Mouse (Mus musculus) kidney, adult 18-20 months (tissue): ENCODE results near the gene Ppy.

Experiments
- DNase-seq: peaks from one replicate; pipeline ENCODE4 v3.0.0; 2021

The Ppy gene

GRCm38 (mm10) chr11:102101219-102101618, at the start of gene Ppy:
Ppy (minus strand) TSS chr11:102101319.
- DNase-seq, result no peak

- no peak for DNase-seq
Observed at GRCm38 (mm10) chr11:102147213-102147989, 46.3 kb upstream of the Ppy start.

- no peak for DNase-seq
Observed at GRCm38 (mm10) chr11:102146531-102146930, 45.4 kb upstream of the Ppy start.

GRCm38 (mm10) chr11:102146005-102146404, 44.9 kb upstream of the Ppy start:
- peak; percentile 25 for DNase-seq

GRCm38 (mm10) chr11:102145471-102146001, 44.4 kb upstream of the Ppy start, which contains the start of gene Nags:
Nags (plus strand) TSS chr11:102145513.
- DNase-seq, result no peak

- no peak for DNase-seq
Observed at GRCm38 (mm10) chr11:102144957-102145470, 43.9 kb upstream of the Ppy start.

GRCm38 (mm10) chr11:102142355-102142754, 41.2 kb upstream of the Ppy start:
- peak; percentile 30 for DNase-seq

GRCm38 (mm10) chr11:102140508-102140907, 39.4 kb upstream of the Ppy start:
- peak; percentile 73 for DNase-seq

- peak; percentile 60 for DNase-seq
Observed at GRCm38 (mm10) chr11:102138447-102138740, 37.3 kb upstream of the Ppy start.

- no peak for DNase-seq
Observed at GRCm38 (mm10) chr11:102137625-102138446, 36.7 kb upstream of the Ppy start.

GRCm38 (mm10) chr11:102134516-102134915, 33.4 kb upstream of the Ppy start:
- DNase-seq, result no peak

- no peak for DNase-seq
Observed at GRCm38 (mm10) chr11:102117386-102117785, 16.3 kb upstream of the Ppy start.

GRCm38 (mm10) chr11:102116241-102116640, 15.1 kb upstream of the Ppy start:
- DNase-seq, result no peak

GRCm38 (mm10) chr11:102111576-102111975, 10.5 kb upstream of the Ppy start:
- DNase-seq, result no peak

GRCm38 (mm10) chr11:102107732-102108131, 6.6 kb upstream of the Ppy start, which contains the start of gene Pyy:
Pyy (minus strand) TSS chr11:102107832.
- DNase-seq, result no peak

- no peak for DNase-seq
Observed at GRCm38 (mm10) chr11:102106911-102107310, 5.8 kb upstream of the Ppy start.

- peak; percentile 70 for DNase-seq
Observed at GRCm38 (mm10) chr11:102102485-102103258, 1.6 kb upstream of the Ppy start.

- peak; percentile 69 for DNase-seq
Observed at GRCm38 (mm10) chr11:102096887-102097391, 4.2 kb downstream of the Ppy start.

GRCm38 (mm10) chr11:102096446-102096845, 4.7 kb downstream of the Ppy start:
- DNase-seq, result no peak

- DNase-seq, result no peak
Observed at GRCm38 (mm10) chr11:102095676-102096075, 5.4 kb downstream of the Ppy start.

- DNase-seq, result peak; percentile 60
Observed at GRCm38 (mm10) chr11:102089088-102089808, 11.9 kb downstream of the Ppy start.
